In the genomic region with DNA sequence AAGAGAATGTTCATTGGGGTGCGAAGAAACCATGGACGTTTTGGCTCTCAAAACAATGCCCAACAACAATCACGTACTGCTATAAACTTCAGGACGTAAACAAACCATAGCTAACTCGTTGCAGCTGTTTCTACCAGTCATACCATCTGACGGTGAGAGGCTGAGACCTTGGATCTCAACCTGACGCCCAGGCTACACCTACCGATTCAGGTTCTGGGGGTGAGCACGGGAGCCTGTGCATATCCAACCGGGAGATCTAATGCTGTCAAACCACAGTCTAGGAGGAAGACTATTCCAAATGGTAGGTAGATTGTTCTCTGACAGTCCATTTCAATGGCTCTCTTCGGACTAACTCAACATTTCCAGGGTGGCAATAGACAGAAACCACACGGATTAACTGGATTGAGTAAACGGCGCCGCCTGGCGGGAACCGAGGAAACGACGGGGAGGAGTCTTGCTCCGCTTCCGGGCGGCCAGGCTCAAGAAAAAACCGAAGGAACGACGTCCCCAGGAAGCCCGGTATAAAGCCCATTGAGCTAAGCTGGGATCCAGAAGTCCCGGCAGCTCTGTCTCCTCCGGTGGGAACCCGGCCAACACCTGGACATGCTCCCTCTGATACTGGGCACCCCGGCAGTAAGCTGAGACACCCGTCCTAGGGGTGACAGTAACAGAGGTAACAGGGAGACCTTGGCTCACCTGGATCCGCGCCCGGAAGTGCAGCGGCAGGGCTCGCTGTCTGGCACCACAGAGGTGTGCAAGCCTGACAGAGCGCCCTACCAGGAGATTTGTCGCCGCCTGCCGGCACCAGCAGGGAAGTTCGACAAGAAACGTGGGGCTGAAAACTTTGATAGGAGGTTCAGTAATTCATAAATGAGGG, we compare ENCODE assay signal across 8 mouse cellular contexts. TPM values are rescaled to one million over a fixed set of nuclear protein-coding genes. Genes with fewer than 3 reads are reported as not detected.
A peak's percentile ranks its signal among the peaks of the same experiment; 100 is the strongest.
DNase-seq lines count a peak whose midpoint lies in the region; ATAC-seq lines count a peak whose summit lies in the region.

A gene (minus strand): TSS at position 736 of the 877 bp plus-strand sequence.

- DNase-seq in adipocyte (ENCODE audit: low spot score), result peak; percentile 96
- peak; percentile 93 for DNase-seq in embryo, embryonic 10 days (ENCODE audit: low spot score)
- DNase-seq in gastrocnemius, postnatal 14 days, result peak; percentile 94
- peak; percentile 90 to 95 for DNase-seq in left cerebral cortex, postnatal 10 days (ENCODE audit: extremely low spot score in 1 of 2, low spot score in 2 of 2)
- DNase-seq in right cerebral cortex, postnatal 25 days, result peak; percentile 94
- DNase-seq in urinary bladder, postnatal 4 days (ENCODE audit: low spot score in 2 of 2), result peak; percentile 89 to 96

- intact Hi-C loops in gastrocnemius, postnatal 14 days (cut with DNase I; ENCODE audit: low total_unique reads), result no loop called here
- intact Hi-C loops in left cerebral cortex, postnatal 10 days (cut with DNase I), result no loop called here

- ATAC-seq in inflammation-experienced regulatory T-cells, adult 6 months, result peak; percentile 93
- ATAC-seq in megakaryocyte-erythroid progenitor cell, adult 5-6 weeks (replicated peaks; ENCODE audit: low FRiP score, low TSS enrichment, poor library complexity, severe bottlenecking), result peak; percentile 90

RNA-seq across cellular contexts. Expression of the gene that starts here (rescaled TPM):
- total RNA-seq in gastrocnemius, postnatal 14 days (2021), result 1 to 10 TPM; 5.4 to 6.5 TPM
- polyA plus RNA-seq in inflammation-experienced regulatory T-cells, adult 6 months (2017; shearing (Covaris generic)), result 10 to 100 TPM; 10.5 to 22.3 (median 12.0) TPM
- 10 to 100 TPM; 24.3 to 32.6 TPM for total RNA-seq in left cerebral cortex, postnatal 10 days (2021)
- 14.7 and 20.3 TPM in 2 replicates for total RNA-seq in megakaryocyte-erythroid progenitor cell, adult 5-6 weeks (2014; fragmentation: Nextera tagmentation)
- 8.3 and 11.0 TPM in 2 replicates for total RNA-seq in megakaryocyte-erythroid progenitor cell, adult 5-6 weeks (2017)

Comparison
In these comparisons a context has a peak if more than half of its experiments do, and no peak if none do; other contexts are left out.
1. Peak in every context shown above with its lines: DNase-seq and ATAC-seq.